Mouse (Mus musculus) C2C12 (cell line): Measurements from ENCODE around the gene Sele.

ENCODE experiments used
- CTCF ChIP-seq: IDR thresholded peaks from one replicate; pipeline ENCODE4 v1.5.1; 2011; ENCODE audit not compliant: control insufficient read depth, insufficient read depth, insufficient read length
- MAX ChIP-seq: IDR thresholded peaks from one replicate; pipeline ENCODE4 v1.6.1; 2011; ENCODE audit warnings: mild to moderate bottlenecking, control low read depth

- TF ChIP-seq CTCF (no peak), MAX (no peak)
Measured at GRCm38 (mm10) chr1:164054800-164055199, 6.8 kb downstream of the Sele start.
